Mouse (Mus musculus): ENCODE results near the gene Fbxl8.

DNA sequence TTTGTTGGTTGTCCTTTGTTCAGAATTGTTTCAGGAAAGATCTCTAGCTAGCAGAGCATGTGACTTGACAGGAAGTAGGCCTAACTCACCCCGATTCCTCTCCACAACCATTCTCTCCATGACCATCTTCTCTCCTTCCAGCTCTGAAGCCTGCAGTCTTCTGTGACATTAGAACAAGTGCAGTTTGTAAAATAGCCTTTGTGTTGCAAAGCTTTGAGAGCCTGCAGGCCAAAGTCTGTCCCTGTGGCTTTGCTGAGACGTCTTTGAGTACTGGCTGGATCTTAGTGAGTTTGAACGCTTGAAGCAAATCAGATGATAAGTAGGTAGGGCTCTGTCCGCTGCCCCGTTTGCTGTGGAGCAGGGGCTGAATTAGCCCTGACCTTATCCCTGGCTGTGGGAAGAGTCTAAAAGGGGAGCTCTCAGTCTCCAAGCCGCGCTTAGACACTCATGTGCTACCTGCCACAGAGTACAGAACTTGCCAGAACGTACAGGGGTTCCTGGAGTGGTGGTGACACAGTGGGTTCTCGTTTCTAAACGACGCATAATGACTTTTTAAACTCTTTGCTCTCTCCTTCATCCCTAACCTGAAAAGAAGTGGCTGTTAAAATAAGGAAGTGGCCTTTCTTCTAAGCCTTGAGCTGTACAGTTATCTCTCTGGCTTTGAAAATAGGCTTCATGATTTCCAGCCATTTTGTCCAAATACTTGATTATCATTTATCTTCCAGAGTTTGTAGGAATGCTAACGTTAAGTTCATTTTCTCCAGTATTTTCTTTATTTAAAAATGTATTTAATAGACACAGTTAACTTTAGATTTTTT is 32.7 kb upstream of the Fbxl8 start:
- TF ChIP-seq POLR2A (IDR thresholded peaks at IDR 0.05; ENCODE audit: low read depth, low read length) (no peak), CTCF (IDR thresholded peaks at IDR 0.05; ENCODE audit: borderline replicate concordance, insufficient read depth, low read length) (no peak)

All from embryonic fibroblast, embryonic 13.5 days (primary cell).